Mouse (Mus musculus): ENCODE measurements at regions not wholly inside any gene's neighbourhood (a gene's known extent, or its start where the extent isn't known, plus 50 kb on each side); places are given as distances from the start of the nearest gene placed in this dataset.

DNA sequence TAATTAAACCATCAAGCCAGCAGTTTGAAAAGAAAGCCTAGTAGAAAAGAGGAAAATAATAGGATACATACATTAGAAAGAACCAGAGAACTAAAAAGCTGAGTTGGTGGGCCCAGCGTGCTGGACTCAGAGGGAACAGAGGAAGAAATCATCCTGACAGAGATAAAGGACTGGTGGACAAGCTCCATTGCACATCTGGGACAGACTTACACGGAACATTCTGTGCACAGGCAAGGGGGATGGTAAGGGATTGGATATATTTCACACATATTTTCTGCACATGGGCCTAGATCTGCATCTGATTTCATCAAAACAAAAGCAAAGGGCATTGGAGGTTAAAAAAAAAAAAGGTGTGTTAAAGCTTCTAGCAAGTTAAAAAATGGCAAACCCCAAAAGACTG, 293.5 kb downstream of the Ice1 start:
- Histone ChIP-seq H3K4me2 (no peak overlapping the region), H3K27ac (no peak overlapping the region), H3K4me1 (no peaks in the 10 kb centered on the region), H3K4me3 (no peak overlapping the region), H3K27me3 (replicated peaks) (no peaks in the 10 kb centered on the region), H3K9me3 (replicated peaks) (no peaks in the 10 kb centered on the region), H3K9ac (no peak overlapping the region), H3K36me3 (no peaks in the 10 kb centered on the region)
- no peak for ATAC-seq
- 67% methylated on average over 2 of the region's 2 CpGs for WGBS (ENCODE audit: insufficient replicate concordance)

DNA sequence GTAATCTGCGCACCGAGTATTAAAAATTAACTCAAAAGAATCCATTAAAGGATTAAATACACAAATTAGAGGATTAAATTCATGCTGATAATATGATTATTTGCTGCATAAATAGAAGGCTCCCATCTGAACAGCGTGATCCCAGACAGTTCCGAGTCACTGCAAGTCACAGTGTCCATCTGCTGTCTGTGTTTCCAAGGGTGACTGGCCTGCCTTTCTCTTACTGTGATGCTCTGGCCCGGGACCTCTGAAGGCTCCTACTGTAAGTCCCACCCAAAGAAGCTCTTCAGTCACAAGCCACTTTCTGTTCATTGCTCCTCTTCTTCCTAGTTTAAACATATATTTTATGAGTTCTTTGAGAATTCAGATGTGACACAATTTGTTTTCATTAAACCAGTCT, 293.1 kb downstream of the Ice1 start:
- Histone ChIP-seq H3K36me3 (no peaks in the 10 kb centered on the region), H3K4me1 (no peaks in the 10 kb centered on the region), H3K9ac (no peak overlapping the region), H3K9me3 (replicated peaks) (no peaks in the 10 kb centered on the region), H3K4me3 (no peak overlapping the region), H3K27me3 (replicated peaks) (no peaks in the 10 kb centered on the region), H3K4me2 (no peak overlapping the region), H3K27ac (no peak overlapping the region)
- ATAC-seq = no peak
- WGBS (ENCODE audit: insufficient replicate concordance) = 82% methylated on average over 5 of the region's 5 CpGs

DNA sequence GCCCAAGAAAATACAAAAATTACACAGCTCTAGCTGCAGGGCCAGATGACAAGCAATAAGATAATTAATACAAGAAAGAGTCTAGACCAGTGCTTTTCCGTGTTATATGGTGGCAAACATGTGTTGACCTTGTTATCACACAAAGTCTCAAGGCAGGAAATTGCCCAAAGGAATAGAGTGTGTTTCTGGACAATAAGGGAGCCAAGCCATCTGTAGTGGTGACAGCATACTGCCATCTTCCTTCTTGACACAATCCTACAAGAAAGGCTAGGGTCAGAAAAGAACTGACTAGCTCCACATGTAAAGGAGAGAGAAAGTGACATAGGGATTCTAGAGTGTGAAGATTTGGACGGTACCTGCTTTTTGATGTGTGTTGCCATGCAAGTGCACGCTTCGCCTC, 289.0 kb downstream of the Ice1 start:
- H3K27ac ChIP-seq = no peak overlapping the region
- no peak overlapping the region for H3K4me3 ChIP-seq
- H3K27me3 ChIP-seq (replicated peaks) = no peaks in the 10 kb centered on the region
- WGBS (ENCODE audit: insufficient replicate concordance) = 74% methylated on average over 4 of the region's 4 CpGs
- no peak for ATAC-seq
- H3K9ac ChIP-seq = no peak overlapping the region
- peaks cover 9% of the 10 kb centered on the region; the same call in 1 of the 2 replicates for H3K9me3 ChIP-seq (replicated peaks)
- no peaks in the 10 kb centered on the region for H3K4me1 ChIP-seq
- H3K4me2 ChIP-seq = no peak overlapping the region
- no peaks in the 10 kb centered on the region for H3K36me3 ChIP-seq

DNA sequence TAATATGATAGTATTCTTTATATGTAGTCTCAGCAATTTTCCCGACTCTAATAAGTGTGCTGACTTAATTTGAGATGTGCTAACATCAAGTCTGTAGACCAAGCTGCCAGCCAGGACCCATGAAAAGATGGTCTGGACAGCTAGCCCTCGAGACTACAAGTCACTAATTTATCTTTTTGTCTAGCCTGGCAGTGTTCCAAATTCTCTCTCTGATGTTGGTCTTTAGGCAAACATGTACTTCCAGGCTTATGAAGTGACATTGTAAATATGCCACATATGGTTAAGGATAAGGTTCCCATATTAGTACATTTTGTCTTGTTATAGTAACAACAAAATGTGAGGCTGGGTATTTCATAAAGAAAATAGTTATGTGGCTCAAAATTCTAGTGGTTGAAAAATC, 288.5 kb downstream of the Ice1 start:
- Histone ChIP-seq H3K27me3 (replicated peaks) (no peaks in the 10 kb centered on the region), H3K4me3 (no peak overlapping the region), H3K27ac (no peak overlapping the region), H3K4me2 (no peak overlapping the region), H3K9me3 (replicated peaks) (peaks cover 9% of the 10 kb centered on the region; the same call in 1 of the 2 replicates), H3K9ac (no peak overlapping the region), H3K4me1 (no peaks in the 10 kb centered on the region), H3K36me3 (no peaks in the 10 kb centered on the region)
- ATAC-seq = no peak
- 37% methylated on average over 2 of the region's 2 CpGs for WGBS (ENCODE audit: insufficient replicate concordance)

DNA sequence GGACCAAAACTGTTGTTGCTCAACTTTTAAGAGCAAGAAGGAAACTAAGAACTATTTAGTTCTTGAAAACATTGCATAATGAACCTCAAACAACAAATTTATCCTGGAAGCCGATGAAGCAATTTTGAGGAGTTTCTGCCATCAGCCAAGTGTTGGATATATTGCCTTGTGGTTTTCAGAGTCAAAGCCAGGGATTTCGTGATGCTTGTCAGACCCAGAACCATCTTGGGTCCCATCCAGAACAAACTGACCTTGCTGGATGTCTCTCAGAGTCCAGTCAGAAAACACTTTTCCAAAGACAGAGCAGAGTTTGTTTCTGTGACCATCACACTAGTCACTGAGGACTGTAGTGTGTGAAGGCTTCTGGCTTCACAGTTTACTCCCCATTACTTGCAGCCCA, 267.8 kb downstream of the Ice1 start:
- H3K27me3 ChIP-seq (replicated peaks) = no peaks in the 10 kb centered on the region
- H3K9ac ChIP-seq = no peak overlapping the region
- H3K36me3 ChIP-seq = no peaks in the 10 kb centered on the region
- no peak for ATAC-seq
- no peaks in the 10 kb centered on the region for H3K9me3 ChIP-seq (replicated peaks)
- H3K4me1 ChIP-seq = no peaks in the 10 kb centered on the region
- H3K4me2 ChIP-seq = no peak overlapping the region
- H3K27ac ChIP-seq = no peak overlapping the region
- WGBS (ENCODE audit: insufficient replicate concordance) = 50% methylated on average over 2 of the region's 2 CpGs
- H3K4me3 ChIP-seq = no peak overlapping the region

DNA sequence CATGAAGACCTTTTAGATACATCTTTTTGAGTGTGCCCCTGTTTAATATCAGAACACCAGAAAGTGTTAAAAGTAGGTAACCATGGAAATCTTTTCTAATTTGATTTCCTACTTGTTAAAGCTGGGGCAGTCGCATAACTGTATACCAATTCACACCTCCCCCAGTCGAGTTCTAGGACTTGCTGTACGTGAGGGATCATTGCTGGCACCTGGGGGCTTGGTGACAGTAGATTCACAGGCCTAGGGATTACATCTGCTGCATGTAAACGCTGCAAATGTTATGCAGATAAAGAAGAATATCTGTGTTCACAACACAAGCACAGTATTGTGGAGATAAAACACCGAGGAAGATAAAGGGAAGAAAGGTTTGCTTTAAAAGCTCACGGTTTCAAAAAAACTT, 256.7 kb downstream of the Ice1 start:
- Histone ChIP-seq H3K9ac (no peak overlapping the region), H3K4me2 (no peak overlapping the region), H3K9me3 (replicated peaks) (no peaks in the 10 kb centered on the region), H3K27me3 (replicated peaks) (no peaks in the 10 kb centered on the region), H3K36me3 (no peaks in the 10 kb centered on the region), H3K27ac (no peak overlapping the region), H3K4me3 (no peak overlapping the region), H3K4me1 (no peaks in the 10 kb centered on the region)
- WGBS (ENCODE audit: insufficient replicate concordance) = 46% methylated on average over 6 of the region's 6 CpGs
- ATAC-seq = no peak

DNA sequence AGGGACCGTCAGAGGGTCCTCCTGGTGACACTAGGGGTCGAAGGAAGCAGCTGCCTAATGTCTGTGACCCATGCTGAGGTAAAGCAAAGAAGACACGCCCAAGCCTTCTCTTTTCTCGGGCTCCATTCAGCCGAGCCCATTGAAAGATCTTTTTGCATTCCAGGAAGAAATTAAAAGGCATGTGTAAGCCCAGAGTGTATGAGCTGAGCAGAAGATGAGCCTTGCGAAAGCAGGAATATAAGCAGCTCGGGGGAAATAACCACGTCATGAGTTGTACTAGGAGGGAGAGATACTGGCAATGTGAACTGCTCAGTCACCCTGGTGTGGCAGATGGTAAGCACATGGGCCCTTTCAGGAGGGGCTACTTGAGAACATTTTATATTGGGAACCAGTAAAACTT, 252.1 kb downstream of the Ice1 start:
- 61% methylated on average over 8 of the region's 8 CpGs for WGBS (ENCODE audit: insufficient replicate concordance)
- ATAC-seq = no peak

DNA sequence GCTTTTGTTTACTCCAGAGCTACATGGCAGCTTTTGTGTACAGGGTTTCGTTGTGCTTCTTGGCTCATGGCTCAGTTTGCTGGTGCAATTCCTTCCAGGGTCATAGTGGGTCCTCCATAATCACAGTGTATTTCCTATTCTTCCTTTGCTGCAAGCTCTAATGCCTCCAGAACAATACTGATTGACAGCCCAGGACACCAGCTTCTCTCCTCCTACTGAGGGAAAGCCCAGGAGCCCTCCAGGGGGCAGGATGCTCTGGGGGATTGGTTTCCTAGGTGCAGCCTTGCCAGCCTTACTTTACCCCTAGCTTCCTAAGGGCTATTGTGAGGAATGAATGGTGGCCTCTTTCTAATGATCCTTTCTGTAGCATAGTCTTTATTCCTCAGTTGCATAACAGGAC, 224.6 kb downstream of the Ice1 start:
- H3K36me3 ChIP-seq = no peaks in the 10 kb centered on the region
- ATAC-seq = no peak

More for the DNA sequence above, 252.1 kb downstream of the Ice1 start:
- H3K27ac ChIP-seq = no peak overlapping the region
- no peak overlapping the region for H3K4me2 ChIP-seq
- no peak overlapping the region for H3K9ac ChIP-seq
- H3K27me3 ChIP-seq (replicated peaks) = no peaks in the 10 kb centered on the region
- no peak overlapping the region for H3K4me3 ChIP-seq
- H3K9me3 ChIP-seq (replicated peaks) = no peaks in the 10 kb centered on the region
- no peaks in the 10 kb centered on the region for H3K4me1 ChIP-seq
- H3K36me3 ChIP-seq = no peaks in the 10 kb centered on the region

DNA sequence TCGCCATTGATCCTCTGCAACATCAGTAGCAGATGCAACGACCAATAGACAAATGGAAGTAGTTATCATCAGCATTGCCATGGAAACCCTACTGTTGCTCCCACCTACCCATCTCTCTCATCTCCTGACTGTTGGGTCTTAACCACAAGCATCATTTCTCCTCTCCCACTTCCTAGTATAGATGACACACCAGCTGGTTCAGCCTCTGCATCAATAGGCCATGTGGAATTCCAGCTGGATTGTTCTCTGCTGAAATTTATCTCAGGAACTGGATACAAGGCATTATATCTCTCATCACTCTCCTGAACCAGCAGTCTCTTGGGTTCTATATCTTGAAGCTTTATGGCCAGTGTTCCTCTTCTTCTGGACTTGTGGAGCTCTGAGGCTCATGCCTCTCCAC, 219.3 kb downstream of the Ice1 start:
- Histone ChIP-seq H3K9me3 (replicated peaks) (no peaks in the 10 kb centered on the region), H3K4me2 (no peak overlapping the region), H3K4me3 (no peak overlapping the region), H3K36me3 (no peaks in the 10 kb centered on the region), H3K27ac (no peak overlapping the region), H3K4me1 (no peaks in the 10 kb centered on the region), H3K27me3 (replicated peaks) (no peaks in the 10 kb centered on the region), H3K9ac (no peak overlapping the region)
- no peak for ATAC-seq
- 50% methylated on average over 2 of the region's 2 CpGs for WGBS (ENCODE audit: insufficient replicate concordance)

More for the DNA sequence above, 224.6 kb downstream of the Ice1 start:
- no peaks in the 10 kb centered on the region for H3K9me3 ChIP-seq (replicated peaks)
- WGBS (ENCODE audit: insufficient replicate concordance) = 66% methylated on average over 1 of the region's 1 CpGs
- H3K27ac ChIP-seq = no peak overlapping the region
- H3K4me3 ChIP-seq = no peak overlapping the region
- H3K27me3 ChIP-seq (replicated peaks) = no peaks in the 10 kb centered on the region
- no peak overlapping the region for H3K9ac ChIP-seq
- no peak overlapping the region for H3K4me2 ChIP-seq
- H3K4me1 ChIP-seq = no peaks in the 10 kb centered on the region

DNA sequence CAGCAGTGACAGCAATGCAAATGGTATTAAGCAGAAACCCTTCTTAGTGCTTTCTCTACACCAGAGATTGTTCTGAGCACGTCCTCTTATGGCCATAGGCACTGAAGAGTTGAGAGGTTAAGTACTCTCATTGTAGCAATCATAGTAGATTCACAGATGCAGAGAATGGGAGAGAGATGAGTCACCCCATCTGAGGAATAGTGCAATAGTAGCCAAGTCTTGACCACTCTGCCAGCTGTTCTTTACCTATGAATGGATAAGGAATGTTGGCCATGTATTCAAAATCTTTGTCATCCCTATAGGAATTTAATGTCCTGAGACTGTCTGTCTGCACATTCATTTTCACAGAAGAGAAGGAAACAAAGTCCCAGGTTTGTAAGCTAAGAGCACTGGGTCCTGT, 198.0 kb downstream of the Ice1 start:
- Histone ChIP-seq H3K4me1 (no peaks in the 10 kb centered on the region), H3K9ac (no peak overlapping the region), H3K9me3 (replicated peaks) (no peaks in the 10 kb centered on the region), H3K4me2 (no peak overlapping the region), H3K36me3 (no peaks in the 10 kb centered on the region), H3K4me3 (no peak overlapping the region), H3K27me3 (replicated peaks) (no peaks in the 10 kb centered on the region), H3K27ac (no peak overlapping the region)
- WGBS (ENCODE audit: insufficient replicate concordance) = 27% methylated on average over 1 of the region's 1 CpGs
- no peak for ATAC-seq

DNA sequence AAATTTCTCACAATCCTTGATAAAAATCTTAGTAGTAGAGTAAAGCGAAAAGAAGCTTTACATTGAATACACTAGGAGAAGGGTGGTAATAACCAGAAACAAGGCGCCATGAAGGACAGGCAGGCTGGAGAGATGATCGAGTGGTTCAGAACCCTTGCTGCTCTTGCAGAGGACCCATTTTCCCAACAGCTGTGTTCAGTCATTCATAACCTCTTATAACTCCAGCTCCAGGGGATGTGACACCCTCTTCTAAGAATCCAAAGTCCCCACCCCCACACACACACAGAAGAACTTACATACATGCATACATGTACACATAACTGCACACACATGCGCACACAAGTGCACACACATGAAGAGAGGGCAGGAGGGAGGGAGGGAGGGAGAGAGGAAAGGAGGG, 190.5 kb downstream of the Ice1 start:
- H3K4me1 ChIP-seq = no peaks in the 10 kb centered on the region
- 79% methylated on average over 4 of the region's 4 CpGs for WGBS (ENCODE audit: insufficient replicate concordance)
- no peak overlapping the region for H3K27ac ChIP-seq
- H3K36me3 ChIP-seq = no peaks in the 10 kb centered on the region
- H3K9me3 ChIP-seq (replicated peaks) = no peaks in the 10 kb centered on the region
- ATAC-seq = no peak
- H3K4me3 ChIP-seq = no peak overlapping the region
- H3K27me3 ChIP-seq (replicated peaks) = no peaks in the 10 kb centered on the region
- H3K9ac ChIP-seq = no peak overlapping the region
- H3K4me2 ChIP-seq = no peak overlapping the region

DNA sequence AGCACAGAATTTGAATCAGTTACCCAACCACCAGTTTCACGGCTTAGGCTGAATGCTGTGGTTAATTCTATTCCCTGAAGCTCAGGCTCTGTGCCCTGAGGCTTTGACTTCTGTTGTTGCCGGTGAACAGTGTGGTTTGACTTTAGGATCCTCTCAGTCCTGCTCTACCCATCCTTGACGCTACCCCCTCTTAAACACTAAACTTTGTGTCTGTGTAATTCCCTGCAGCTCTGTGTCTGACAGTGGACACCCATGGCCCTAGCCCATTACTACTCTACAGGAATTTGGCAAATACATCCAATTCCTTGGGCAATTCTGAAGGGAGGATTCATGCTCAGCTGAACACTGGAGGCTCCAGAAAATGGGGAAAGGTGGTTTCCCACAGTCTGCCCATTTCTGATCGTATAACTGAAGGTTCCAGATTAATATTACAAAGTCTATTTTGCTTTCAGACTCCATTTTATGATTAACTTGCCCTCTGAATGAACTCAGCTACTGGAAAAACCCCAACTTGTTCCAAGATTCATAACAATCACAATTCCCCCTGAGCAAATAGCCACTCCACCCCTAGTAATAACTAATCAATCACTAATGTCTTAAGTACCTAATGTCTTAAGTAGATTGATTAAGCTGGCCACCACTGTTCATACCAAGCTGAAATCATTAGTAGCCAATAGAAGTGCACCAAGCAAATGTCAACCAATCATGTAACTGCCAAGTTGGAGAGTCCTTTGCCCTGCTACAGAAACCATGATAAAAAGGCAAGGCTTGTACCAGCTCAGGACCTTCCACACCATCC, 182.6 kb downstream of the Ice1 start:
- H3K4me2 ChIP-seq = no peak overlapping the region
- H3K27ac ChIP-seq = no peak overlapping the region
- H3K27me3 ChIP-seq (replicated peaks) = no peaks in the 10 kb centered on the region
- H3K9ac ChIP-seq = no peak overlapping the region
- H3K4me1 ChIP-seq = no peaks in the 10 kb centered on the region
- H3K4me3 ChIP-seq = no peak overlapping the region
- no peaks in the 10 kb centered on the region for H3K36me3 ChIP-seq
- no peaks in the 10 kb centered on the region for H3K9me3 ChIP-seq (replicated peaks)
- no peak for ATAC-seq
- 63% methylated on average over 4 of the region's 4 CpGs for WGBS (ENCODE audit: insufficient replicate concordance)

DNA sequence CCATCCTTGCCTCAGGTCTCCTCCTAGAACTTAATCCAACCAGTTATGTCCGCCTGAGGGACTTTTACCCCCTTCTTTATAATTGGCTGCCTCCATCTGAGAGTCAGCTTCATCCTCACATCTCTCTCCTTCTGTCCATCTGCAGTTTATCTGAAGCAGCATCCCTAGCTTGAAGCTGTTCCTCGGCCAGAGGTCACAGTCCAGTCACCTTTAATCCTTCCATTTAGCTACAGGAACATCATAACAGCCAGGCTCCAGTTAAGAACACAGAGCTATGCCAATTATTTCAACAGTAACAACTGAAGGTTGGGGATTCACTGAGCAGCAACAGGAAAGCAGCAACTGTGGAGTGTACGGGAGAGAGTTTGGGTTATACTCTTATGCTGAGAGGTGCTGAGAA, 179.0 kb downstream of the Ice1 start:
- Histone ChIP-seq H3K9ac (no peak overlapping the region), H3K4me3 (no peak overlapping the region), H3K36me3 (no peaks in the 10 kb centered on the region), H3K9me3 (replicated peaks) (no peaks in the 10 kb centered on the region), H3K27ac (no peak overlapping the region), H3K4me2 (no peak overlapping the region), H3K4me1 (no peaks in the 10 kb centered on the region), H3K27me3 (replicated peaks) (no peaks in the 10 kb centered on the region)
- 54% methylated on average over 3 of the region's 3 CpGs for WGBS (ENCODE audit: insufficient replicate concordance)
- no peak for ATAC-seq
